Mouse (Mus musculus) CH12.LX (cell line): ENCODE measurements around the gene Mybpc3.

Experiments used
- BHLHE40 ChIP-seq: IDR thresholded peaks from 2 replicates; pipeline ENCODE4 v1.6.1; 2011; ENCODE audit warnings: mild to moderate bottlenecking, low read depth, low read length, improper control_type of control experiment
- CTCF ChIP-seq, 2 experiments: IDR thresholded peaks in 1 of 2; conservative IDR thresholded peaks in 1 of 2; 2 replicates each; pipeline ENCODE4 v1.5.1; 2011 to 2012; ENCODE audit warnings: low read depth in 2 of 2, low read length in 2 of 2, improper control_type of control experiment in 1 of 2, inconsistent platforms in 1 of 2, mild to moderate bottlenecking in 1 of 2, moderate library complexity in 1 of 2
- HCFC1 ChIP-seq: IDR thresholded peaks from 2 replicates; pipeline ENCODE4 v1.6.1; 2012; ENCODE audit warnings: low read depth, mild to moderate bottlenecking, inconsistent platforms, low read length, improper control_type of control experiment
- JUND ChIP-seq: conservative IDR thresholded peaks from 2 replicates; pipeline ENCODE4 v1.6.1; 2011; ENCODE audit warnings: low read depth, low read length, improper control_type of control experiment
- MAX ChIP-seq: IDR thresholded peaks from 2 replicates; pipeline ENCODE4 v1.6.1; 2011; ENCODE audit warnings: low read length, improper control_type of control experiment
- MAZ ChIP-seq: IDR thresholded peaks from 2 replicates; pipeline ENCODE4 v1.6.1; 2012; ENCODE audit warnings: low read depth, mild to moderate bottlenecking, inconsistent platforms, low read length, improper control_type of control experiment, moderate library complexity
- NELFE ChIP-seq: IDR thresholded peaks from 2 replicates; pipeline ENCODE4 v1.6.1; 2011; ENCODE audit warnings: low read depth, low read length, improper control_type of control experiment
- POLR2A ChIP-seq: IDR thresholded peaks from 2 replicates; pipeline ENCODE4 v1.6.1; 2011; ENCODE audit warnings: low read depth, mild to moderate bottlenecking, improper control_type of control experiment, low read length
- RCOR1 ChIP-seq: conservative IDR thresholded peaks from 2 replicates; pipeline ENCODE4 v1.6.1; 2012; ENCODE audit warnings: low read depth, mild to moderate bottlenecking, inconsistent platforms, low read length, improper control_type of control experiment
- USF1 ChIP-seq: IDR thresholded peaks from 2 replicates; pipeline ENCODE4 v1.6.1; 2014; ENCODE audit warnings: low read depth, mild to moderate bottlenecking, inconsistent platforms, low read length, improper control_type of control experiment

DNA sequence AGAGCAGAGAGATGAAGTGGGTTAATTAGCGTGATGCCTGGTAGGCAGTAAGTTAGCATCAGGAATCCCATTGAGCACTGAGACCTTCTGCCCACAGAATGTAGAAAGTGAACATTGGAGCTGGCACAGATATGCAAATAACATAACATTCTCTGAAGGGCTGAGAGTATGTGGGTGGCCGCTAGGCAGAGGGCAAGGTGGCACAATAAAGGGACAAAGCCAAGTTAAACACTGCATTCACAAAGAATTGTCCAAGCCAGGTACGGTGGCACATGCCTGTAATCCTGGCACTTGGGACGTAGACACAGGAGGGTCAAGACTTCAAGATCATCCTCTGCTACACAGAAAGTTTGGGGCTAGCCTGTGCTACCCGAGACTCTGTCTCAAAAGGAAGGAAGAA, 8.7 kb upstream of the Mybpc3 start:
- TF ChIP-seq POLR2A (no peak), CTCF (conservative IDR thresholded peaks at IDR 0.05 in 1 of 2, IDR thresholded peaks at IDR 0.05 in 1 of 2; ENCODE audit: low read depth in 2 of 2, low read length in 2 of 2) (no peak), BHLHE40 (no peak), MAX (no peak), NELFE (no peak), MAZ (no peak), HCFC1 (no peak), JUND (no peak), USF1 (no peak), RCOR1 (no peak)
